Mouse (Mus musculus) c-Kit-negative CD71-positive TER-119-positive erythroid progenitor cells, embryonic 14.5 days (primary cell): Measurements from ENCODE around the gene Stxbp4.

Experiments used
- DNase-seq: peaks from one replicate; pipeline ENCODE4 v3.0.0-alpha.2; 2013; ENCODE audit warnings: low read depth, low spot score

The Stxbp4 gene

GRCm38 (mm10) chr11:90558359-90559047 lies 79.4 kb downstream of the Stxbp4 start:
- DNase-seq, result no peak

- DNase-seq, result no peak
These were observed 81.4 kb downstream of the Stxbp4 start for GRCm38 (mm10) chr11:90556517-90556916.

GRCm38 (mm10) chr11:90553963-90554362 lies 83.9 kb downstream of the Stxbp4 start:
- no peak for DNase-seq

- no peak for DNase-seq
These were observed 85.3 kb downstream of the Stxbp4 start for GRCm38 (mm10) chr11:90552303-90553201.

GRCm38 (mm10) chr11:90548560-90548959 lies 89.3 kb downstream of the Stxbp4 start:
- no peak for DNase-seq

- DNase-seq, result no peak
These were observed 99.1 kb downstream of the Stxbp4 start for GRCm38 (mm10) chr11:90538636-90539263.

GRCm38 (mm10) chr11:90525311-90525710 lies 112.6 kb downstream of the Stxbp4 start:
- no peak for DNase-seq

GRCm38 (mm10) chr11:90521040-90521439 lies 116.8 kb downstream of the Stxbp4 start:
- no peak for DNase-seq

- DNase-seq, result no peak
These were observed 120.1 kb downstream of the Stxbp4 start for GRCm38 (mm10) chr11:90517750-90518149.

- DNase-seq, result no peak
These were observed 125.2 kb downstream of the Stxbp4 start for GRCm38 (mm10) chr11:90512538-90513219.

- no peak for DNase-seq
These were observed 136.0 kb downstream of the Stxbp4 start for GRCm38 (mm10) chr11:90501846-90502245.

- no peak for DNase-seq
These were observed 138.0 kb downstream of the Stxbp4 start for GRCm38 (mm10) chr11:90499918-90500317.

- DNase-seq, result no peak
These were observed 139.4 kb downstream of the Stxbp4 start for GRCm38 (mm10) chr11:90498461-90498860.

GRCm38 (mm10) chr11:90494981-90495380 lies 142.9 kb downstream of the Stxbp4 start:
- no peak for DNase-seq

GRCm38 (mm10) chr11:90492511-90492910 lies 145.4 kb downstream of the Stxbp4 start:
- DNase-seq, result no peak

- no peak for DNase-seq
These were observed 148.7 kb downstream of the Stxbp4 start for GRCm38 (mm10) chr11:90489166-90489565.

GRCm38 (mm10) chr11:90487686-90488085 lies 150.2 kb downstream of the Stxbp4 start:
- no peak for DNase-seq

GRCm38 (mm10) chr11:90484750-90485637 lies 152.9 kb downstream of the Stxbp4 start:
- no peak for DNase-seq

GRCm38 (mm10) chr11:90483766-90484165 lies 154.1 kb downstream of the Stxbp4 start:
- no peak for DNase-seq

- no peak for DNase-seq
These were observed 156.1 kb downstream of the Stxbp4 start for GRCm38 (mm10) chr11:90481828-90482227.

GRCm38 (mm10) chr11:90470271-90470670 lies 167.6 kb downstream of the Stxbp4 start:
- no peak for DNase-seq
